Mouse (Mus musculus): Measurements from ENCODE around the gene Cdk15. TPM values are rescaled to one million over a fixed set of nuclear protein-coding genes. Genes with fewer than 3 reads are reported as not detected.

The Cdk15 gene
- polyA plus RNA-seq, 1 experiment from 2014 or later, result 0.84 TPM

DNA sequence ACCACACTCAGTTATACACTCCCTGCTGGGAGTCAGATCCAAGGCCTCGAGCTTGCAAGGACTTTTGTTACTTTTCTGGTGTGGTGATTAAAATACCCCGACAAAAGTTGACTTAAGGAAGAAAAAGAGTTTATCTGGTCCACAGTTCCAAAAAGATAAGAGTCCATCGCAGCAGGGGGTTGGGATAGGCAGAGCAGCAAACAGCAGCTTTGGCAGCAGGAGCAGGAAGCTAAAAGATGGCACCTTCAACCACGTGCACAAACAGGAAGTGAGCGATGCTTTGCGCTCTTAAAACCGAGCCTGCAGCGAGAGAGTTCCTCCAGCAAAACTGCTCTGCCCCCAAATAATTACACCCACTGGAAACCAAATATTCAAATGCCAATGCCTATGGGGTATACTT lies 12.2 kb downstream of the Cdk15 start:
- TF ChIP-seq CTCF (IDR thresholded peaks at IDR 0.05; ENCODE audit: low read depth), result no peak
- H3K27me3 ChIP-seq (ENCODE audit: insufficient read depth, low read length), result no peaks in the 10 kb centered on the region
- no peak overlapping the region for H3K9ac ChIP-seq (ENCODE audit: low read depth, low read length)
- no peak overlapping the region for H3K4me2 ChIP-seq (ENCODE audit: low read length)
- peaks cover 6% of the 10 kb centered on the region; the same call in 1 of the 2 replicates for H3K4me1 ChIP-seq (replicated peaks; ENCODE audit: insufficient read depth, low read length)
- no peaks in the 10 kb centered on the region for H3K9me3 ChIP-seq (replicated peaks; ENCODE audit: low read length)
- no peaks in the 10 kb centered on the region for H3K36me3 ChIP-seq (ENCODE audit: insufficient read depth, low read length)
- ATAC-seq (replicated peaks; ENCODE audit: low FRiP score, low read depth) (no peak), DNase-seq (ENCODE audit: low spot score) (no peak)
- H3K27ac ChIP-seq, result no peak overlapping the region
- WGBS, result 74% methylated on average over 8 of the region's 8 CpGs
- H3K4me3 ChIP-seq (replicated peaks; ENCODE audit: low read depth, low read length), result no peak overlapping the region

- DNase-seq (ENCODE audit: low spot score) (no peak), ATAC-seq (replicated peaks; ENCODE audit: low FRiP score, low read depth) (no peak)
- no peak for TF ChIP-seq CTCF (IDR thresholded peaks at IDR 0.05; ENCODE audit: low read depth)
- Histone ChIP-seq H3K27ac (no peak overlapping the region), H3K4me3 (replicated peaks; ENCODE audit: low read depth, low read length) (no peak overlapping the region), H3K9me3 (replicated peaks; ENCODE audit: low read length) (no peaks in the 10 kb centered on the region), H3K36me3 (ENCODE audit: insufficient read depth, low read length) (no peaks in the 10 kb centered on the region), H3K4me1 (replicated peaks; ENCODE audit: insufficient read depth, low read length) (peaks cover 6% of the 10 kb centered on the region; the same call in 1 of the 2 replicates), H3K4me2 (ENCODE audit: low read length) (no peak overlapping the region), H3K9ac (ENCODE audit: low read depth, low read length) (no peak overlapping the region), H3K27me3 (ENCODE audit: insufficient read depth, low read length) (no peaks in the 10 kb centered on the region)
- 88% methylated on average over 6 of the region's 6 CpGs for WGBS
Observed at GRCm38 (mm10) chr1:59269466-59269865, 12.8 kb downstream of the Cdk15 start.

GRCm38 (mm10) chr1:59269951-59270689 lies 13.4 kb downstream of the Cdk15 start:
- Histone ChIP-seq H3K36me3 (ENCODE audit: insufficient read depth, low read length) (no peaks in the 10 kb centered on the region), H3K9ac (ENCODE audit: low read depth, low read length) (no peak overlapping the region), H3K27me3 (ENCODE audit: insufficient read depth, low read length) (no peaks in the 10 kb centered on the region), H3K4me1 (replicated peaks; ENCODE audit: insufficient read depth, low read length) (peaks cover 6% of the 10 kb centered on the region; the same call in 1 of the 2 replicates), H3K9me3 (replicated peaks; ENCODE audit: low read length) (no peaks in the 10 kb centered on the region), H3K4me2 (ENCODE audit: low read length) (no peak overlapping the region), H3K27ac (peak overlapping the region; percentile 36; the same call in 1 of the 2 replicates), H3K4me3 (replicated peaks; ENCODE audit: low read depth, low read length) (no peak overlapping the region)
- no peak for ATAC-seq (replicated peaks; ENCODE audit: low FRiP score, low read depth)
- TF ChIP-seq CTCF (IDR thresholded peaks at IDR 0.05; ENCODE audit: low read depth), result no peak
- 46% methylated on average over 20 of the region's 20 CpGs for WGBS
- peak; percentile 51 for DNase-seq (ENCODE audit: low spot score)

- H3K4me1 ChIP-seq (replicated peaks; ENCODE audit: insufficient read depth, low read length), result peaks cover 6% of the 10 kb centered on the region; the same call in 1 of the 2 replicates
- no peaks in the 10 kb centered on the region for H3K9me3 ChIP-seq (replicated peaks; ENCODE audit: low read length)
- H3K27me3 ChIP-seq (ENCODE audit: insufficient read depth, low read length), result no peaks in the 10 kb centered on the region
- no peak overlapping the region for H3K9ac ChIP-seq (ENCODE audit: low read depth, low read length)
- no peak overlapping the region for H3K4me2 ChIP-seq (ENCODE audit: low read length)
- TF ChIP-seq CTCF (IDR thresholded peaks at IDR 0.05; ENCODE audit: low read depth), result no peak
- DNase-seq (ENCODE audit: low spot score) (no peak), ATAC-seq (replicated peaks; ENCODE audit: low FRiP score, low read depth) (no peak)
- no peak overlapping the region for H3K27ac ChIP-seq
- no peaks in the 10 kb centered on the region for H3K36me3 ChIP-seq (ENCODE audit: insufficient read depth, low read length)
- WGBS, result 60% methylated on average over 3 of the region's 3 CpGs
- H3K4me3 ChIP-seq (replicated peaks; ENCODE audit: low read depth, low read length), result no peak overlapping the region
Observed at GRCm38 (mm10) chr1:59272189-59272588, 15.5 kb downstream of the Cdk15 start.

DNA sequence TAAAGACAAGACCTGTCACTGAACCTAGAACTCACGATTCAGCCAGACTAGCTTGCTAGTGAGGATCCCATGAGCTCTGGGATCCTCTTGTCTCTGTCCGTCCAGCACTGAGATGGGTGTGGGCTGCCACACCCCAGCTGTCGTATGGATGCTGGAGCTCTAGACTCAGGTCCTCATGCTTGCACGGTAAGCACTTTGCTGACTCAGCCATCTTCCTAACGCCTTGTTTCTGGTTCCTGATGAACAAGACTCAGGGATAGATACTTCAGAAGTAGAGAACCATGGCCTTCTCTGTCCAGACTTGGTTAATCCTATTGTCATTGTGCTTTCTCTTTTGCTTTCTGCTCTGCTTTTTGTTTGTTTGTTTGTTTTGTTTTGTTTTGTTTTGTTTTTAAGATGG lies 29.2 kb downstream of the Cdk15 start:
- no peaks in the 10 kb centered on the region for H3K9me3 ChIP-seq (replicated peaks; ENCODE audit: low read length)
- no peaks in the 10 kb centered on the region for H3K36me3 ChIP-seq (ENCODE audit: insufficient read depth, low read length)
- H3K27ac ChIP-seq, result no peak overlapping the region
- no peak overlapping the region for H3K9ac ChIP-seq (ENCODE audit: low read depth, low read length)
- ATAC-seq (replicated peaks; ENCODE audit: low FRiP score, low read depth) (no peak), DNase-seq (ENCODE audit: low spot score) (no peak)
- no peak overlapping the region for H3K4me3 ChIP-seq (replicated peaks; ENCODE audit: low read depth, low read length)
- H3K4me2 ChIP-seq (ENCODE audit: low read length), result no peak overlapping the region
- WGBS, result 86% methylated on average over 5 of the region's 5 CpGs
- H3K4me1 ChIP-seq (replicated peaks; ENCODE audit: insufficient read depth, low read length), result no peaks in the 10 kb centered on the region
- H3K27me3 ChIP-seq (ENCODE audit: insufficient read depth, low read length), result no peaks in the 10 kb centered on the region
- no peak for TF ChIP-seq CTCF (IDR thresholded peaks at IDR 0.05; ENCODE audit: low read depth)

DNA sequence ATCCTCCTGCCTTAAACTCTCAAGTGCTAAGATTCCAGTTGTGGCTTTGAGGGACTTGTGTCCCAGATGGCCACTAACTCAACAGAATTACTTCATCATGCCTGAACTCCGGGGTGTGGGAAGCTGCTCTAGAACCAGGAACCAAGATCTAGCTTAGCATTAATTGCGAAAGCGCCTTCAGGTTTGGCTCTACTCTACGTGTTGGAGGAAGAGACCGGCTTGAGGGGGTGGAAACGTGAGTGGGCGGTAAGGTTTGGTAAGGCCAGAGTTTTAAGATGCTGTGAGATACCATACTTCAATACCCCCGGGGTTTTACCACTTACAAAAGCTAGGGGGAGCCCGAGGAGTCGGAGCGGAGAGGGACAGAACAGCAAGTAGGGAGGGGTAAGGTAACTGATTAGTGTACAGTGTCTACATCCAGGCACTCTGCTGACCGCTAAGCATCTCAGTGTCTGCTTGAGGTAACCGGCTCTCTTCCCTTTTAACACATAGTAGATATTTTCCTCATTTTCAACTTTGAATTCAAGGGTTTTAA lies 29.7 kb downstream of the Cdk15 start:
- DNase-seq (ENCODE audit: low spot score) (no peak), ATAC-seq (replicated peaks; ENCODE audit: low FRiP score, low read depth) (no peak)
- no peak overlapping the region for H3K4me2 ChIP-seq (ENCODE audit: low read length)
- no peak overlapping the region for H3K27ac ChIP-seq
- peak; percentile 39 for TF ChIP-seq CTCF (IDR thresholded peaks at IDR 0.05; ENCODE audit: low read depth)
- H3K4me3 ChIP-seq (replicated peaks; ENCODE audit: low read depth, low read length), result no peak overlapping the region
- no peaks in the 10 kb centered on the region for H3K9me3 ChIP-seq (replicated peaks; ENCODE audit: low read length)
- no peaks in the 10 kb centered on the region for H3K27me3 ChIP-seq (ENCODE audit: insufficient read depth, low read length)
- H3K4me1 ChIP-seq (replicated peaks; ENCODE audit: insufficient read depth, low read length), result no peaks in the 10 kb centered on the region
- H3K9ac ChIP-seq (ENCODE audit: low read depth, low read length), result no peak overlapping the region
- 77% methylated on average over 13 of the region's 13 CpGs for WGBS
- H3K36me3 ChIP-seq (ENCODE audit: insufficient read depth, low read length), result no peaks in the 10 kb centered on the region
